Mouse (Mus musculus): ENCODE data around the gene Wdfy2. TPM values are rescaled to one million over a fixed set of nuclear protein-coding genes. Genes with fewer than 3 reads are reported as not detected.
"Not testable (repeated sequence)": the region's sequence is repeated elsewhere in the genome, so short reads cannot be mapped to it uniquely, and the experiment has no call there.

Gene Wdfy2
- polyA plus RNA-seq, 1 experiment from 2014 or later = 8.5 TPM

DNA sequence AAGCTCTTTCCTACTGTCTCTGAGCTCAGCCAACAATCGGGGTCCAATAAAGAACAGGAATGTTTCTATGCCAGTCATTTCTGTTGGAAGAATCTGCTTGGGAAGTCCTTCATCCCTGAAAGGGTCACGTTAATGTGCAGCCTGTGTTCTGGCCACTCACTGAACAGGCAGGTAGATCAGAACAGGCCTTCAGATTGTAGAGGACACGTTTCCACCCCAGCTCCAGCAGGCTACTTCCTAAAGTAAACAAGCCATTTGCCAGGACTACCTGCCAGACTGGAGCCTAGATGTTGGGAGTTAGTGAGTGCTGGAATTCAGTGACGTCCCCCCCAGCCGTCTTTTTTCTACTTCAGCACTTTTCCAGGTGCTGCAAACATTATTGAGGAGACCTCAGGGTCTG, 46.7 kb downstream of the Wdfy2 start:
- no peaks in the 10 kb centered on the region for H3K36me3 ChIP-seq
- H3K4me1 ChIP-seq = peaks cover 25% of the 10 kb centered on the region
- H3K9me3 ChIP-seq = no peaks in the 10 kb centered on the region
- 83% methylated on average over 5 of the region's 5 CpGs for WGBS
- no peak overlapping the region for H3K4me2 ChIP-seq (replicated peaks)
- H3K27ac ChIP-seq (replicated peaks) = no peak overlapping the region
- no peak overlapping the region for H3K4me3 ChIP-seq
- H3K27me3 ChIP-seq = no peaks in the 10 kb centered on the region
- H3K9ac ChIP-seq (replicated peaks) = no peak overlapping the region
- no peak for ATAC-seq (replicated peaks)

DNA sequence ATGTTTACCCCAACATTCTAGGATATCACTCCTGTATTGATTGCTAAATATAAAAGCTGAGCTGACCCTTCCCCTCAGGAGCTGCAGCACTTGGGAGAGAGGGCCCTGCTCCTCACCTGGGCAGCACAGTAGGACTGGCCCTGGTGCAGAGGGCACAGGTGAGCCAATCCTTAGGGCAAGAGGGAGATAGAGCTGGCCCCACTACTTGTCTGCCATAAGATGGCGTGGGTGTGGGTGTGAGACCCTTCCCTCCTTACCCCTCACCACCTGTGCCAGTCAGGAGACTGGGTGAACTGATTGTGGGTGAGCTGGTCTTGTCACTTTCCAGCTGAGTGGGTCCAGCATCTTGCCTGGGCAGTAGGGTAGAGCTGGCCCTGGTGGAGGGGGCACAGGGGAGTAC, 47.2 kb downstream of the Wdfy2 start:
- Histone ChIP-seq H3K27me3 (no peaks in the 10 kb centered on the region), H3K27ac (replicated peaks) (no peak overlapping the region), H3K9ac (replicated peaks) (no peak overlapping the region), H3K4me3 (no peak overlapping the region), H3K4me2 (replicated peaks) (no peak overlapping the region), H3K36me3 (no peaks in the 10 kb centered on the region), H3K9me3 (no peaks in the 10 kb centered on the region), H3K4me1 (peaks cover 20% of the 10 kb centered on the region)
- no peak for ATAC-seq (replicated peaks)
- 100% methylated on average over 1 of the region's 1 CpGs for WGBS

DNA sequence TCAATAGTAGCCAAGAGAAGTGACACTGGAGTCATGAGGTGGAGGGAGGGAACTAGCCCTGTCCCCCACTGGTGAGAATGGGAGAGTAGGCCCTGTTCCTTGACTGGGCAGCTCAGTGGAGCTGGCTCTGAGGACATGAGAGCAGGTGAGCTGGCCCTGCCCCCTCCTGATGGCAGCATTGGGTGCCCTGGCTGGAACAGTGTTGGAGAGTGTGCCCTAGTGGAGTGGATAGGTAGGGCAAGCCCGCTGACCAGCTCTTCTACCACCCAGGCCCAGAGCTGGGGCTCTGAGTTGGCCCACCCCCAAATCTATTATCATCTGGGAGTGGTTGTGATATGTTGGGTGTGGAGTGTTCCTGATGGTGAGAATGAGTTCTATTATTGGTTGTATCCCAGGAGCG, 47.7 kb downstream of the Wdfy2 start:
- 100% methylated on average over 2 of the region's 2 CpGs for WGBS
- H3K4me1 ChIP-seq = peaks cover 15% of the 10 kb centered on the region
- no peak overlapping the region for H3K27ac ChIP-seq (replicated peaks)
- no peak overlapping the region for H3K9ac ChIP-seq (replicated peaks)
- H3K36me3 ChIP-seq = no peaks in the 10 kb centered on the region
- H3K4me2 ChIP-seq (replicated peaks) = no peak overlapping the region
- no peak for ATAC-seq (replicated peaks)
- no peaks in the 10 kb centered on the region for H3K27me3 ChIP-seq
- H3K9me3 ChIP-seq = no peaks in the 10 kb centered on the region
- no peak overlapping the region for H3K4me3 ChIP-seq

DNA sequence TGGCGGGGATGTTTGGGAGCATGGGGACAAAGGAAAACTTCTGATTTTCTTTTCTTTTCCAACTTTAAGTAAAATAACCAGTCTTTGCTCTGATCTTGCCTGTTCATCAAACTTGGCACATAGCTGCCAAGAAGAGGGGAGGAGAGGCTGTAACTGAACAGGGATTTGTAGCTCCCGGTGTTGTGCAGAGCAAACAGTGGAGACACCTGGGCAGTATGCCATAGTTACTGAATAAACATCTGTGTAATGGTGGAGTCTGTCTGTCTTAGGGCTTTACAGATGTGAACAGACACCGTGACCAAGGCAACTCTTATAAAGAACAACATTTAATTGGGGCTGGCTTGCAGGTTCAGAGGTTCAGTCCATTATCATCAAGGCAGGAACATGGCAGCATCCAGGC, 53.9 kb downstream of the Wdfy2 start:
- no peak for ATAC-seq (replicated peaks)
- no peak overlapping the region for H3K4me2 ChIP-seq (replicated peaks)
- H3K4me3 ChIP-seq = no peak overlapping the region
- no peaks in the 10 kb centered on the region for H3K36me3 ChIP-seq
- WGBS = 92% methylated on average over 3 of the region's 3 CpGs
- no peak overlapping the region for H3K27ac ChIP-seq (replicated peaks)
- no peaks in the 10 kb centered on the region for H3K9me3 ChIP-seq
- H3K4me1 ChIP-seq = no peaks in the 10 kb centered on the region
- no peaks in the 10 kb centered on the region for H3K27me3 ChIP-seq
- no peak overlapping the region for H3K9ac ChIP-seq (replicated peaks)

DNA sequence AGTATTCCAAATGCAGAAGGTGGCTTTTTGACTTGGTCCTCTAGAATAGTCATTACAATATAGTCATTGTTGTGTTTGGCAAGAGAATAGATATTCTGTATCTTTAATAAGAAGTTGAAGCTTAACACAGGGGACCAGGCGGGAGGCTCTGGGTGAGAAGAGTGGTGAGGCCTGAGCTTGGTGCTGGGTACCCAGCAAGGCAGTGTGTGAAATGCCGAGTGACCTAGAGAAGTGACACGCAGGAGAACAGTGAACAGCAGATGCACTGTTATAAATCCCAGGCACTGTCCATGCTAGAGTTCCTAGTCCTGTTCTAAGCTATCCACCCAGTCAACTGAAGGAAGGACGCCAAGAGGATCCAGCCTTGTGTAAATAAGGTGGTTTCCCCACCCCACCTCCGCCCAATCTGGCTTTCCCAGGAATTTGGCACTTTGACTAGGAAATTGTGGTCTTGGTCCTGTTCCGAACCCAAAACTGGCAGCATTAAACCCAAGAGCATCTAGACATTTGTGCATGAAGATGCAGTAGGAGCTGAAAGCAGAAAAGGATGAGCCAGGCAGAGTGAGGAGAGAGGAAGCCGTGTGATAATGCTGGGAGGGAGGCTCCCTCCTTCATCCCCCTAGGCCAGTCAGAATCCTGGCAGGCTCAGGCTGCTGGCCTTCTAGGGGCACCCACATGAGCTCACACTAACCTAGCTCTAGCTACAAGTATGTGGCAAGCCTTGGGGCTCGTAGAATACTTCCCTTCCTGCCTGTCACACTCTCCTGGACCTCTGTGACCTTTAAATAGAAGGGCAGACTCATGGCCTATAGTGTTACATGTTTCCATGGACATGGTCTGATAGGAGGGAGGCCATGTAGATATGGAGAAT, 55.5 kb downstream of the Wdfy2 start:
- Histone ChIP-seq H3K9ac (replicated peaks) (no peak overlapping the region), H3K36me3 (no peaks in the 10 kb centered on the region), H3K9me3 (no peaks in the 10 kb centered on the region), H3K27me3 (no peaks in the 10 kb centered on the region), H3K4me3 (no peak overlapping the region), H3K4me1 (no peaks in the 10 kb centered on the region), H3K4me2 (replicated peaks) (no peak overlapping the region), H3K27ac (replicated peaks) (no peak overlapping the region)
- ATAC-seq (replicated peaks) = no peak
- 89% methylated on average over 8 of the region's 8 CpGs for whole genome bisulfite sequencing

DNA sequence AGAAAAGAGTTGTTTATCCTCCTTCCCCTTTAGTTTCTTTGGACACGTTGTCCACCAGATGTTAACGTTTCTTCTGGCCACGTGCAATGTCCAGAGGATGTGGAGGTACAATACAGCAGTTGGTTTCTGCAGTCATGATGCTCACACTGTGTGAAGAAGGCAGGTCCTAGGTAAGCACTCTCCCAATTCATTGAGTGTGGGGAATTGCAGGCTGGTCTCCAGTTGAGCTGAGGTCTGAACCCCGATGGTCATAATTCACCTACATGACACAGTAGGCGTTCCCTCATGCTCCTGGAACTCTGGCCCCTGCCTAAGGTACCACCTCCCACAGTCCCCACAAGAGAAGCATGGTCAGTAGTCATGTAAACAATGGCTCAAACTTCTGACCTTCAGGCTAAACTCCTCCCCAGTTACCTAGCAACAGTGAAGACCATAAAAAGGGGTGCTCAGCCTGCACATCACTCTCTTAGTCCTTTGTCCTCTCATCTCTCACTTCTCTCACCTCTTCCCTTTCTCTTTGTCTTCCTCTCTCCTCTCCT, 56.2 kb downstream of the Wdfy2 start:
- WGBS = 82% methylated on average over 5 of the region's 5 CpGs
- not testable (repeated sequence) for H3K4me2 ChIP-seq (replicated peaks); ATAC-seq (replicated peaks); H3K9me3 ChIP-seq; H3K27me3 ChIP-seq; H3K4me1 ChIP-seq; H3K36me3 ChIP-seq; H3K27ac ChIP-seq (replicated peaks); H3K4me3 ChIP-seq; H3K9ac ChIP-seq (replicated peaks)

DNA sequence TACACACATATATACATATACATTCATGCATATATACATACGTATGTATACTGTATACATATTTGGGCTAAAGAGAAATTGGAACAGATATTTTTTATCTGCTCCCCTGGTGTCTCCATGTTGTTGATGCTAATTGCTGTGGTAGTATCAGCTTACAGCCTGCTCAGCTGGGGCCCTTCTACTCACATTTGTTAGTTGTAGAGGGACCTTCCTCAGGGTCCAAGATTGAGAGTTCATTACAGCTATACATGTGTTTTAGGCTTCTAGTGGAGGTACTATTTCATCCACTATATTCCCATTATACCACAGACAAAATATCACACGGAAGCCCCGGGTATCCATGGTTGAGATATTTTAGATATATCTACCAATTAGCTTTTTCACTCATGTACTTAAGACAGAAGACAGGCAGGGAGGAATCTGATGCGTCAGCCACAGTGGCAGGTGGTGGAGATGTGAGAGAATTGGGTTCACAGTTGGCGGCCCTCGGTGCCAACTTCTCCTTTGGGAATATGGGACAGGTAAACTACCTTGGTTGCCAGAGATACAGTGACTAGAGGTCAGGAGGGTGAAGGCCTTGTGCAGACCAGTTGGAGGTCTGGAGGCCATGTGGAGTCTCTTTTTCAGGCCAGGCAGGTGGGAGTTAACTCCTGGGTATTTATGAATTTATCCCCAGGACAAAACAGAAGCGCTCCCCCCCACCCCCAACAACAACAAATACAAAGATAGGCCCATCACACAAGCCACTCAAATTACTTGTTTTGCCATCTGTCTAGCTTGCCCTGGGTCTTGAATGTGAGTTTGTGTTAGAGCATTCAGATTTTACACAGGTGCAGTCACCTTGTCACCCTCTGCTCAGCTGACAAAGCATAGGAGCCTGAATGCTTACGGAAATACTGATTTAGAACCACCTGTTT, 57.7 kb downstream of the Wdfy2 start:
- Histone ChIP-seq H3K9ac (replicated peaks) (no peak overlapping the region), H3K4me1 (no peaks in the 10 kb centered on the region), H3K27ac (replicated peaks) (no peak overlapping the region), H3K4me3 (no peak overlapping the region), H3K36me3 (no peaks in the 10 kb centered on the region), H3K9me3 (no peaks in the 10 kb centered on the region), H3K4me2 (replicated peaks) (no peak overlapping the region), H3K27me3 (no peaks in the 10 kb centered on the region)
- ATAC-seq (replicated peaks) = no peak
- 94% methylated on average over 8 of the region's 8 CpGs for WGBS

DNA sequence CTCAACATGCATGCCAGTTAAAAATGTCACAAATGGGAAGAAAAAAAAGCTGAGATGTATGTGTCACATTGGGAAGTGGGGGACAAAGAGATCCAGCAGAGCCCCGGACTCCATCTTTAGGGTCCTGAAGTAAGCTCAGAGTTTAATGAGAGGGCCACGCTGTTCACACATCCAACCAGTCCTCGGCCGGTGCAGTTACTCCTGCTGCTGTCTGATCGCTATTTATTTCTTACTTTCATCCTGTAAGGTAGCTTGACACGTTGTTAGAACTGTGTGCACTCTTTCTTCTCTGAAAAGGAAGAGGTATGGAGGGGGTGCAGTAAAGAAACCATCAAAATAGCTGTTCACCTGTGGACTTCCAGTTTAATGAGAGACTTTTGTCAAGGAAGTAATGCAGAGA, 60.6 kb downstream of the Wdfy2 start:
- H3K4me1 ChIP-seq = no peaks in the 10 kb centered on the region
- no peak overlapping the region for H3K4me2 ChIP-seq (replicated peaks)
- H3K36me3 ChIP-seq = no peaks in the 10 kb centered on the region
- ATAC-seq (replicated peaks) = no peak
- H3K4me3 ChIP-seq = no peak overlapping the region
- 74% methylated on average over 6 of the region's 6 CpGs for WGBS
- H3K27me3 ChIP-seq = no peaks in the 10 kb centered on the region
- no peaks in the 10 kb centered on the region for H3K9me3 ChIP-seq
- H3K9ac ChIP-seq (replicated peaks) = no peak overlapping the region
- H3K27ac ChIP-seq (replicated peaks) = no peak overlapping the region

DNA sequence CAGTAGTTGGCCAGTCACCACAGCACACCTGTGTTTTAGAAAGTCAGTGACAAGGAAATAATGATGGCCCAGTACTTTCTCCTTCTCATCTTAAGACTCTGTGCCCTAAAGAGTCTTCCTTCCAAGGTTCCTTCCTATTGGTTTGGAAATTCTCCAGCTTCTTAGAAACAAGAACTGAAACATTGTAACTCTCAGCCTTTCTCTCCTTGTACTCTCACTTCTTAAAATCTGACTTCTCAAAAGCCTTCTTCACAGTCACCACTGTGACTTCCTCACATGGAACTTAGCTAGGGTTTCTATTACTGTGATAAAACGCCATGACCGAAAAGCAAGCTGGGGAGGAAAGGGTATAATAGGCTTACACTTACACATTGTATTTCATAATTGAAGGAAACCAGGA, 70.4 kb downstream of the Wdfy2 start:
- Histone ChIP-seq H3K4me2 (replicated peaks) (no peak overlapping the region), H3K27me3 (no peaks in the 10 kb centered on the region)
- 91% methylated on average over 2 of the region's 2 CpGs for WGBS

DNA sequence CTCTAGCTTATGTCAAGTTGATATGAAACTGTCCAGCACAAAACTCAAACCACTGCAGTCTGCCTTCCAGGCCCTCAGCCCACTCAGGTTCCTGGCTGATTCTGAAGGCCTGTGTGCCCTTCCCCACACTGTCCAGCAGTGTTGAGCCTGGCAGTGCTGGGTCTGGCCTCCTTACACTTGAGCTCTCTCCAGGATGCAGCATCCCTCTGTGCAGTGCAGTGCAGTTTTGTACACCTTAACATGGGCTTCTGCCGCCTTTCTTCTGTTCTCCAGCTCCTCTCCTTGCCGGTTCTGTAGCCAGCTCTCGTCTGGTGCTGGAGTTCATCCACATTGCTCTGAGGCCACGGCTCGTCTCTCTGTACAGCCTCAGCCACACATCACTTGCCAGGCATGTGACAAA, 71.1 kb downstream of the Wdfy2 start:
- 86% methylated on average over 5 of the region's 5 CpGs for WGBS
- no peak overlapping the region for H3K4me3 ChIP-seq
- no peaks in the 10 kb centered on the region for H3K27me3 ChIP-seq
- no peaks in the 10 kb centered on the region for H3K9me3 ChIP-seq
- H3K4me1 ChIP-seq = no peaks in the 10 kb centered on the region
- no peak overlapping the region for H3K4me2 ChIP-seq (replicated peaks)
- no peak overlapping the region for H3K9ac ChIP-seq (replicated peaks)
- H3K36me3 ChIP-seq = no peaks in the 10 kb centered on the region
- H3K27ac ChIP-seq (replicated peaks) = no peak overlapping the region
- no peak for ATAC-seq (replicated peaks)

More for the DNA sequence above, 70.4 kb downstream of the Wdfy2 start:
- no peaks in the 10 kb centered on the region for H3K36me3 ChIP-seq
- no peaks in the 10 kb centered on the region for H3K4me1 ChIP-seq
- no peak for ATAC-seq (replicated peaks)
- no peak overlapping the region for H3K27ac ChIP-seq (replicated peaks)
- H3K4me3 ChIP-seq = no peak overlapping the region
- no peak overlapping the region for H3K9ac ChIP-seq (replicated peaks)
- H3K9me3 ChIP-seq = no peaks in the 10 kb centered on the region

DNA sequence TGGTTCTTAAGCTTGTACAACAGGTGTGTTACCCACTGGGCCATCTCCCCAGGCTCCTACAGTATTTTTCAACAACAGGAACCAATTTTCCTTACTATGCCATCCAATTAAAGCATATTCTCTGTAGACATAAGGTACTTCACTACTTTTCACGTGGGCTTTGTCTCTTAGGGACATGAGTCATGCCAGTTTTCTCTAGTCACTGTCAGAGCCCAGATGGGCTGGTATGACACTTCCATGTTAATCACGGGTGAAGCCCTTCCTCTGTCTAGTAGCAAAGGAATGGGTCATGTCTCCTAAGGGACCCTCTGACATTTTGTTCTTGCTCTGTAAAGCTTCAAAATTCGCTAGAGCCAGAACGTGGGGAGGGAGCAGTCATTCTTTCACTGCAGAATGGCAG, 73.4 kb downstream of the Wdfy2 start:
- WGBS = 69% methylated on average over 4 of the region's 4 CpGs
- H3K4me3 ChIP-seq = no peak overlapping the region

DNA sequence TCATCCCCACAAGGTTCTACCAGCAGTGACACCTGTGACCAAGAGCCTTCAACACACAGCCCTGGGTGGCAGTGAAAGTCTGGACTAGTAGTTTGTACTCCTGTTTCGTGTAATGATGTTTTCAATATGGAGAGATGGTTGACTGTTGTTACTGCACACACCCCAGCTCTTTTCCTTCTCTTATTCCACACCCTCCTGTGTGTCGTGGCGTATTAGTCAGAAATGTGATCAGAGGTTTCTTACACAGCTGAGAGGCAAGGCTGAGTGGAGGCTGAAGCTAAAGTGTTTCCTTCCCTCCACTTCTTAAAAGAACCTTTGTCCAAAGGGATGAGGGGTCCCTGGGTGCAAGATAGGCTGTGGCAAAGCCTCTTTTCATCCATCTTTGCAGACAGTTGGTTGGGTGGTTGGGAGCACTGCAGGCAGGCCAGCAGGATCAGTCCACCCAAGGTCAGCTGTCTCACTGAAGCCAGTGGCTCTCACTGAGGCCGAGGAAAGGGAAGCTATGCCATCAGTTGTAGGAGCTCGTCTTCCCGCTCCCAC, 77.7 kb downstream of the Wdfy2 start:
- no peak overlapping the region for H3K4me3 ChIP-seq

More for the DNA sequence above, 73.4 kb downstream of the Wdfy2 start:
- Histone ChIP-seq H3K4me2 (replicated peaks) (no peak overlapping the region), H3K27me3 (no peaks in the 10 kb centered on the region), H3K27ac (replicated peaks) (no peak overlapping the region), H3K4me1 (no peaks in the 10 kb centered on the region), H3K9me3 (no peaks in the 10 kb centered on the region), H3K36me3 (no peaks in the 10 kb centered on the region), H3K9ac (replicated peaks) (no peak overlapping the region)
- ATAC-seq (replicated peaks) = no peak

More for the DNA sequence above, 77.7 kb downstream of the Wdfy2 start:
- no peak overlapping the region for H3K27ac ChIP-seq (replicated peaks)
- H3K4me2 ChIP-seq (replicated peaks) = no peak overlapping the region
- H3K9ac ChIP-seq (replicated peaks) = no peak overlapping the region
- H3K4me1 ChIP-seq = no peaks in the 10 kb centered on the region
- no peaks in the 10 kb centered on the region for H3K36me3 ChIP-seq
- no peaks in the 10 kb centered on the region for H3K27me3 ChIP-seq
- H3K9me3 ChIP-seq = no peaks in the 10 kb centered on the region
- WGBS = 85% methylated on average over 6 of the region's 6 CpGs
- ATAC-seq (replicated peaks) = no peak

Data from forebrain, embryonic 15.5 days (tissue).